Mouse (Mus musculus) embryonic fibroblast, embryonic 13.5 days (primary cell): Measurements from ENCODE around the gene Tmem198. TPM values are rescaled to one million over a fixed set of nuclear protein-coding genes. Genes with fewer than 3 reads are reported as not detected.
A peak's percentile ranks its signal among the peaks of the same experiment; 100 is the strongest.

Experiments used
- H3K27ac ChIP-seq: 2 replicates; pipeline ENCODE4 v1.5.1; 2012; ENCODE audit warnings: low read length, control low read depth, inconsistent platforms; ENCODE audit not compliant: insufficient read depth
- H3K4me1 ChIP-seq: 2 replicates; pipeline ENCODE4 v1.6.1; 2011; ENCODE audit warnings: low read length; ENCODE audit not compliant: control insufficient read depth, insufficient read depth
- H3K4me3 ChIP-seq: 2 replicates; pipeline ENCODE4 v1.5.1; 2011; ENCODE audit warnings: mild to moderate bottlenecking, control low read depth, low read length; ENCODE audit not compliant: insufficient read depth
- CTCF ChIP-seq: IDR thresholded peaks from 2 replicates; pipeline ENCODE4 v1.5.1; 2011; ENCODE audit warnings: mild to moderate bottlenecking, control low read depth, low read length, moderate library complexity, borderline replicate concordance; ENCODE audit not compliant: insufficient read depth
- POLR2A ChIP-seq: IDR thresholded peaks from 2 replicates; pipeline ENCODE4 v1.6.1; 2011; ENCODE audit warnings: low read depth, mild to moderate bottlenecking, control low read depth, low read length, moderate library complexity
- polyA plus RNA-seq: library from polyadenylated mRNA; stranded (reverse); fragments of >200 nt; gene quantifications from 2 replicates; pipeline ENCODE4 v1.2.4, GENCODE M21; 2011; ENCODE audit warnings: low read depth; ENCODE audit not compliant: missing spikeins, insufficient read length

Gene Tmem198
- polyA plus RNA-seq, 1 experiment: 0.70 TPM

GRCm38 (mm10) chr1:75504256-75505045, 25.1 kb downstream of the Tmem198 start:
- Histone ChIP-seq H3K4me3 (peak overlapping the region; percentile 51), H3K27ac (no peak overlapping the region), H3K4me1 (no peaks in the 10 kb centered on the region)
- TF ChIP-seq POLR2A (peak; percentile 25; the same call in 1 of the 2 replicates), CTCF (no peak)

GRCm38 (mm10) chr1:75505159-75505955, 26.0 kb downstream of the Tmem198 start:
- H3K27ac ChIP-seq: peak overlapping the region; percentile 47
- no peaks in the 10 kb centered on the region for H3K4me1 ChIP-seq
- H3K4me3 ChIP-seq: peak overlapping the region; percentile 51
- no peak for TF ChIP-seq CTCF
- peak; percentile 73 for TF ChIP-seq POLR2A

- TF ChIP-seq POLR2A (peak; percentile 67), CTCF (no peak)
- Histone ChIP-seq H3K27ac (peak within 1 kb of the TSS; percentile 47), H3K4me3 (peak within 1 kb of the TSS; percentile 51), H3K4me1 (no peaks in the 10 kb centered on the region)
These were observed 26.9 kb downstream of the Tmem198 start, which contains the start of gene Obsl1 for GRCm38 (mm10) chr1:75505956-75506831. Obsl1 (minus strand) TSS chr1:75506452.

GRCm38 (mm10) chr1:75507006-75507405, 27.7 kb downstream of the Tmem198 start, which contains the start of gene Inha:
Inha (plus strand) TSS chr1:75507077.
- peak within 1 kb of the TSS; percentile 51 for H3K4me3 ChIP-seq
- TF ChIP-seq CTCF (no peak), POLR2A (no peak)
- H3K27ac ChIP-seq: peak within 1 kb of the TSS; percentile 47
- H3K4me1 ChIP-seq: no peaks in the 10 kb centered on the region

GRCm38 (mm10) chr1:75509586-75509985, 30.3 kb downstream of the Tmem198 start:
- TF ChIP-seq POLR2A (no peak), CTCF (no peak)
- no peak overlapping the region for H3K4me3 ChIP-seq
- H3K27ac ChIP-seq: no peak overlapping the region
- H3K4me1 ChIP-seq: no peaks in the 10 kb centered on the region

GRCm38 (mm10) chr1:75510154-75510553, 30.8 kb downstream of the Tmem198 start:
- Histone ChIP-seq H3K4me1 (no peaks in the 10 kb centered on the region), H3K27ac (no peak overlapping the region), H3K4me3 (no peak overlapping the region)
- TF ChIP-seq CTCF (no peak), POLR2A (no peak)

GRCm38 (mm10) chr1:75511437-75512210, 32.3 kb downstream of the Tmem198 start:
- TF ChIP-seq CTCF (no peak), POLR2A (no peak)
- Histone ChIP-seq H3K27ac (no peak overlapping the region), H3K4me1 (no peaks in the 10 kb centered on the region), H3K4me3 (no peak overlapping the region)

GRCm38 (mm10) chr1:75512550-75512949, 33.2 kb downstream of the Tmem198 start:
- TF ChIP-seq POLR2A: no peak
- TF ChIP-seq CTCF: no peak

More at GRCm38 (mm10) chr1:75512550-75512949, 33.2 kb downstream of the Tmem198 start:
- Histone ChIP-seq H3K4me3 (no peak overlapping the region), H3K4me1 (no peaks in the 10 kb centered on the region), H3K27ac (no peak overlapping the region)
